Mouse (Mus musculus) MEL (cell line): Measurements from ENCODE around the gene Pde4b. TPM values are rescaled to one million over a fixed set of nuclear protein-coding genes. Genes with fewer than 3 reads are reported as not detected.
A peak's percentile ranks its signal among the peaks of the same experiment; 100 is the strongest.

Experiments used
- DNase-seq: peaks from one replicate; pipeline ENCODE4 v3.0.0; 2011; ENCODE audit warnings: low read depth, low spot score
- H3K27ac ChIP-seq: 2 replicates; pipeline ENCODE4 v1.5.1; 2012; ENCODE audit warnings: low read depth, mild to moderate bottlenecking, control low read depth, low read length, moderate library complexity; ENCODE audit not compliant: control insufficient read depth
- H3K27me3 ChIP-seq, 2 experiments: fragments of 150-350 bp in 1 of 2; sonication (generic) in 1 of 2; 2 replicates each; pipeline ENCODE4 v1.6.1; 2012; ENCODE audit warnings: low read length in 2 of 2, mild to moderate bottlenecking in 2 of 2, improper control_type of control experiment in 1 of 2, moderate library complexity in 1 of 2; ENCODE audit not compliant: insufficient read depth in 2 of 2, control insufficient read depth in 1 of 2
- H3K36me3 ChIP-seq, 2 experiments: 2 replicates each; pipeline ENCODE4 v1.6.1; 2012 to 2014; ENCODE audit warnings: low read length in 2 of 2, improper control_type of control experiment in 1 of 2, inconsistent platforms in 1 of 2, mild to moderate bottlenecking in 1 of 2; ENCODE audit not compliant: insufficient read depth in 2 of 2, control insufficient read depth in 1 of 2
- H3K4me1 ChIP-seq, 2 experiments: fragments of 150-350 bp in 1 of 2; sonication (generic) in 1 of 2; 2 replicates each; pipeline ENCODE4 v1.6.1; 2012; ENCODE audit warnings: low read length in 2 of 2, improper control_type of control experiment in 1 of 2, mild to moderate bottlenecking in 1 of 2; ENCODE audit not compliant: insufficient read depth in 2 of 2, control insufficient read depth in 1 of 2
- H3K4me3 ChIP-seq, 2 experiments: fragments of 150-350 bp in 1 of 2; sonication (generic) in 1 of 2; 2 replicates each; pipeline ENCODE4 v1.5.1; 2012; ENCODE audit warnings: low read depth in 2 of 2, low read length in 2 of 2, mild to moderate bottlenecking in 2 of 2, moderate library complexity in 2 of 2, control low read depth in 1 of 2, improper control_type of control experiment in 1 of 2; ENCODE audit not compliant: control insufficient read depth in 1 of 2, insufficient read depth in 1 of 2
- H3K79me2 ChIP-seq: 2 replicates; pipeline ENCODE4 v1.6.1; 2012; ENCODE audit warnings: mild to moderate bottlenecking, low read length, moderate library complexity; ENCODE audit not compliant: control insufficient read depth, poor library complexity, insufficient read depth
- H3K9ac ChIP-seq: 2 replicates; pipeline ENCODE4 v1.6.1; 2012; ENCODE audit warnings: low read depth, mild to moderate bottlenecking, control low read depth, low read length, moderate library complexity; ENCODE audit not compliant: control insufficient read depth, poor library complexity, severe bottlenecking
- H3K9me3 ChIP-seq: fragments of 150-350 bp; sonication (generic); replicated peaks from 2 replicates; pipeline ENCODE4 v1.6.1; 2012; ENCODE audit warnings: mild to moderate bottlenecking, low read length, improper control_type of control experiment, moderate library complexity; ENCODE audit not compliant: insufficient read depth
- ELF1 ChIP-seq: IDR thresholded peaks from 2 replicates; pipeline ENCODE4 v1.6.1; 2014; ENCODE audit warnings: low read depth, mild to moderate bottlenecking, inconsistent platforms, low read length, improper control_type of control experiment, moderate library complexity
- EP300 ChIP-seq, 2 experiments: IDR thresholded peaks; 2 replicates each; pipeline ENCODE4 v1.6.1; 2011; ENCODE audit warnings: improper control_type of control experiment in 2 of 2, low read length in 2 of 2, low read depth in 1 of 2, mild to moderate bottlenecking in 1 of 2
- ETS1 ChIP-seq: IDR thresholded peaks from 2 replicates; pipeline ENCODE4 v1.6.1; 2012; ENCODE audit warnings: low read depth, mild to moderate bottlenecking, inconsistent platforms, low read length, improper control_type of control experiment, moderate library complexity
- GATA1 ChIP-seq: IDR thresholded peaks from 2 replicates; pipeline ENCODE4 v1.6.1; 2011; ENCODE audit warnings: low read depth, low read length, improper control_type of control experiment
- JUND ChIP-seq: IDR thresholded peaks from 2 replicates; pipeline ENCODE4 v1.6.1; 2011; ENCODE audit warnings: low read depth, mild to moderate bottlenecking, improper control_type of control experiment, low read length
- KAT2A ChIP-seq: conservative IDR thresholded peaks from 2 replicates; pipeline ENCODE4 v1.6.1; 2012; ENCODE audit warnings: low read depth, low read length, improper control_type of control experiment, inconsistent platforms
- MAX ChIP-seq: IDR thresholded peaks from 2 replicates; pipeline ENCODE4 v1.6.1; 2011; ENCODE audit warnings: low read length, improper control_type of control experiment
- MAZ ChIP-seq: IDR thresholded peaks from 2 replicates; pipeline ENCODE4 v1.6.1; 2012; ENCODE audit warnings: low read depth, mild to moderate bottlenecking, inconsistent platforms, low read length, improper control_type of control experiment
- MEF2A ChIP-seq: IDR thresholded peaks from 2 replicates; pipeline ENCODE4 v1.6.1; 2014; ENCODE audit warnings: low read depth, mild to moderate bottlenecking, inconsistent platforms, low read length, improper control_type of control experiment; ENCODE audit not compliant: poor library complexity, insufficient replicate concordance, severe bottlenecking; ENCODE audit errors: extremely low read depth
- MXI1 ChIP-seq: IDR thresholded peaks from 2 replicates; pipeline ENCODE4 v1.6.1; 2011; ENCODE audit warnings: mild to moderate bottlenecking, low read depth, low read length, improper control_type of control experiment
- MYB ChIP-seq: IDR thresholded peaks from 2 replicates; pipeline ENCODE4 v1.6.1; 2011; ENCODE audit warnings: mild to moderate bottlenecking, low read depth, low read length, improper control_type of control experiment
- MYC ChIP-seq: IDR thresholded peaks from 2 replicates; pipeline ENCODE4 v1.6.1; 2011; ENCODE audit warnings: low read depth, mild to moderate bottlenecking, low read length, improper control_type of control experiment, moderate library complexity
- NELFE ChIP-seq: IDR thresholded peaks from 2 replicates; pipeline ENCODE4 v1.6.1; 2011; ENCODE audit warnings: low read depth, low read length, improper control_type of control experiment
- POLR2A ChIP-seq, 2 experiments: IDR thresholded peaks; 2 replicates each; pipeline ENCODE4 v1.6.1; 2011 to 2012; ENCODE audit warnings: low read length in 2 of 2, mild to moderate bottlenecking in 2 of 2, control low read depth in 1 of 2, improper control_type of control experiment in 1 of 2, low read depth in 1 of 2, moderate library complexity in 1 of 2; ENCODE audit not compliant: control insufficient read depth in 1 of 2, insufficient read depth in 1 of 2, poor library complexity in 1 of 2
- POLR2AphosphoS2 ChIP-seq: IDR thresholded peaks from 2 replicates; pipeline ENCODE4 v1.6.1; 2011; ENCODE audit warnings: low read length, improper control_type of control experiment
- POLR2AphosphoS5 ChIP-seq: IDR thresholded peaks from 2 replicates; pipeline ENCODE4 v1.6.1; 2012; ENCODE audit warnings: low read depth, borderline replicate concordance, mild to moderate bottlenecking, inconsistent platforms, low read length, moderate library complexity, mixed read lengths
- RCOR1 ChIP-seq: IDR thresholded peaks from 2 replicates; pipeline ENCODE4 v1.6.1; 2012; ENCODE audit warnings: low read depth, mild to moderate bottlenecking, inconsistent platforms, low read length, improper control_type of control experiment
- SIN3A ChIP-seq: IDR thresholded peaks from 2 replicates; pipeline ENCODE4 v1.6.1; 2012; ENCODE audit warnings: low read length, improper control_type of control experiment, inconsistent platforms
- SMC3 ChIP-seq: IDR thresholded peaks from 2 replicates; pipeline ENCODE4 v1.6.1; 2011; ENCODE audit warnings: low read depth, low read length, improper control_type of control experiment
- TBP ChIP-seq: IDR thresholded peaks from 2 replicates; pipeline ENCODE4 v1.8.0; 2011; ENCODE audit warnings: low read depth, low read length, improper control_type of control experiment
- TCF12 ChIP-seq: IDR thresholded peaks from 2 replicates; pipeline ENCODE4 v1.6.1; 2014; ENCODE audit warnings: low read depth, mild to moderate bottlenecking, inconsistent platforms, low read length, improper control_type of control experiment, moderate library complexity
- USF1 ChIP-seq: IDR thresholded peaks from 2 replicates; pipeline ENCODE4 v1.6.1; 2014; ENCODE audit warnings: low read depth, mild to moderate bottlenecking, inconsistent platforms, low read length, improper control_type of control experiment, moderate library complexity
- USF2 ChIP-seq, 2 experiments: IDR thresholded peaks; 2 replicates each; pipeline ENCODE4 v1.6.1; 2011 to 2012; ENCODE audit warnings: improper control_type of control experiment in 2 of 2, low read length in 2 of 2, borderline replicate concordance in 1 of 2, inconsistent platforms in 1 of 2, low read depth in 1 of 2, mild to moderate bottlenecking in 1 of 2; ENCODE audit not compliant: insufficient read depth in 1 of 2
- ZC3H11A ChIP-seq: IDR thresholded peaks from 2 replicates; pipeline ENCODE4 v1.6.1; 2012; ENCODE audit warnings: low read depth, mild to moderate bottlenecking, inconsistent platforms, low read length, improper control_type of control experiment
- ZNF384 ChIP-seq: IDR thresholded peaks from 2 replicates; pipeline ENCODE4 v1.6.1; 2012; ENCODE audit warnings: low read depth, mild to moderate bottlenecking, inconsistent platforms, low read length, improper control_type of control experiment
- polyA plus RNA-seq, 2 experiments: library from polyadenylated mRNA; stranded (reverse) in 1 of 2; unstranded in 1 of 2; fragments of >175 nt in 1 of 2; fragments of >200 nt in 1 of 2; gene quantifications; 2 replicates each; pipeline versions ENCODE4 v1.2.1 to v1.2.4; 2012; ENCODE audit warnings: low replicate concordance in 2 of 2, low read depth in 1 of 2; ENCODE audit not compliant: insufficient read length in 2 of 2, insufficient read depth in 1 of 2, missing spikeins in 1 of 2
- total RNA-seq: library from RNA; depleted of rRNA; stranded (reverse); fragments of 300-350 nt; gene quantifications from 2 replicates; pipeline ENCODE4 v1.2.3, GENCODE M21; 2012

Pde4b gene
- total and polyA plus RNA-seq, 3 experiments: 2.7 to 6.0 TPM; not detected in 1

GRCm38 (mm10) chr4:102574226-102574625, 486.9 kb downstream of the Pde4b start:
- Histone ChIP-seq H3K9me3 (no peaks in the 10 kb centered on the region), H3K4me3 (no peak overlapping the region), H3K36me3 (peaks cover 0 to 38% of the 10 kb centered on the region in 2 experiments; a peak in 2 of 4 replicates), H3K9ac (no peak overlapping the region), H3K27me3 (no peaks in the 10 kb centered on the region), H3K4me1 (peaks cover 6 to 36% of the 10 kb centered on the region in 2 experiments), H3K27ac (no peak overlapping the region), H3K79me2 (peaks cover 15% of the 10 kb centered on the region)
- peak; percentile 21 for DNase-seq
- TF ChIP-seq ETS1 (0 out of 2 replicates have a peak, but pooled peaks have one; percentile 20), SIN3A (no peak), RCOR1 (no peak)

- TF ChIP-seq ETS1 (no peak), JUND (no peak), ZNF384 (no peak), MYB (no peak), MXI1 (no peak), MAZ (no peak), EP300 (IDR thresholded peaks at IDR 0.05; ENCODE audit: low read depth in 1 of 2, low read length in 2 of 2) (no peak), USF2 (IDR thresholded peaks at IDR 0.05; ENCODE audit: borderline replicate concordance in 1 of 2, insufficient read depth in 1 of 2, low read depth in 1 of 2, low read length in 2 of 2) (no peak), SMC3 (no peak), ZC3H11A (no peak), TBP (no peak), USF1 (no peak)
- Histone ChIP-seq H3K36me3 (peaks cover 0 to 36% of the 10 kb centered on the region in 2 experiments; a peak in 2 of 4 replicates), H3K4me3 (no peak overlapping the region), H3K9me3 (no peaks in the 10 kb centered on the region), H3K27ac (no peak overlapping the region), H3K79me2 (peaks cover 15% of the 10 kb centered on the region), H3K27me3 (no peaks in the 10 kb centered on the region), H3K4me1 (peaks cover 7 to 36% of the 10 kb centered on the region in 2 experiments), H3K9ac (no peak overlapping the region)
- no peak for DNase-seq
Observed at GRCm38 (mm10) chr4:102574666-102575254, 487.4 kb downstream of the Pde4b start.

- no peak overlapping the region for H3K9ac ChIP-seq
- H3K79me2 ChIP-seq: peaks cover 10% of the 10 kb centered on the region
- H3K27me3 ChIP-seq: no peaks in the 10 kb centered on the region
- peak; percentile 50 for DNase-seq
- peaks cover 0 to 47% of the 10 kb centered on the region in 2 experiments; a peak in 2 of 4 replicates for H3K36me3 ChIP-seq
- no peak overlapping the region for H3K27ac ChIP-seq
- no peaks in the 10 kb centered on the region for H3K9me3 ChIP-seq
- H3K4me3 ChIP-seq: no peak overlapping the region
- H3K4me1 ChIP-seq: peaks cover 14 to 45% of the 10 kb centered on the region in 2 experiments
- 0 out of 2 replicates have a peak, but pooled peaks have one; percentile 18 for TF ChIP-seq SIN3A
- no peak for TF ChIP-seq NELFE
- TF ChIP-seq ELF1: no peak
- no peak for TF ChIP-seq SMC3
- TF ChIP-seq GATA1: peak; percentile 88
- TF ChIP-seq POLR2AphosphoS5: no peak
- TF ChIP-seq POLR2AphosphoS2: no peak
- TF ChIP-seq MYC: no peak; the same call in 1 of the 2 replicates
- TF ChIP-seq TBP: no peak
- no peak for TF ChIP-seq KAT2A
- no peak for TF ChIP-seq ZNF384
- TF ChIP-seq EP300 (IDR thresholded peaks at IDR 0.05; ENCODE audit: low read depth in 1 of 2, low read length in 2 of 2): peak; percentile 64 to 78
- TF ChIP-seq POLR2A (IDR thresholded peaks at IDR 0.05; ENCODE audit: control insufficient read depth in 1 of 2, insufficient read depth in 1 of 2, low read depth in 1 of 2, low read length in 2 of 2, poor library complexity in 1 of 2): no peak
- peak; percentile 83 for TF ChIP-seq TCF12
- TF ChIP-seq ETS1: peak; percentile 75; the same call in 1 of the 2 replicates
- TF ChIP-seq RCOR1: peak; percentile 82
- no peak for TF ChIP-seq MAX
- TF ChIP-seq MEF2A: no peak
Observed at GRCm38 (mm10) chr4:102576109-102576508, 488.8 kb downstream of the Pde4b start.
